Mouse (Mus musculus) forebrain, postnatal 0 days (tissue): ENCODE measurements around the gene Hpse. TPM values are rescaled to one million over a fixed set of nuclear protein-coding genes. Genes with fewer than 3 reads are reported as not detected.

Experiments
- ATAC-seq: fragments of 200-750 bp; cut with Nextera tagmentation; 2 replicates; pipeline ENCODE4 v1.8.0; 2017; ENCODE audit warnings: mild to moderate bottlenecking, moderate library complexity
- DNase-seq: peaks from one replicate; pipeline ENCODE4 v3.0.0-alpha.2; 2015
- H3K27ac ChIP-seq: fragments of 300-500 bp; sonication (generic); 2 replicates; pipeline ENCODE4 v1.5.1; 2014; ENCODE audit warnings: low read depth, mild to moderate bottlenecking, antibody characterized with exemption, low read length, moderate library complexity, mixed read lengths
- H3K27me3 ChIP-seq: fragments of 300-500 bp; sonication (generic); 2 replicates; pipeline ENCODE4 v1.6.1; 2014; ENCODE audit warnings: mild to moderate bottlenecking, low read length, mixed read lengths; ENCODE audit not compliant: insufficient read depth
- H3K36me3 ChIP-seq: fragments of 300-500 bp; sonication (generic); 2 replicates; pipeline ENCODE4 v1.6.1; 2014; ENCODE audit warnings: mild to moderate bottlenecking, moderate library complexity; ENCODE audit not compliant: insufficient read depth
- H3K4me1 ChIP-seq: fragments of 300-500 bp; sonication (generic); 2 replicates; pipeline ENCODE4 v1.6.1; 2014; ENCODE audit warnings: antibody characterized with exemption; ENCODE audit not compliant: insufficient read depth
- H3K4me2 ChIP-seq: fragments of 300-500 bp; sonication (generic); 2 replicates; pipeline ENCODE4 v1.6.1; 2014; ENCODE audit warnings: low read depth, mild to moderate bottlenecking, moderate library complexity
- H3K4me3 ChIP-seq: fragments of 300-500 bp; sonication (generic); 2 replicates; pipeline ENCODE4 v1.5.1; 2014; ENCODE audit warnings: low read depth, low read length, mixed read lengths
- H3K9ac ChIP-seq: fragments of 300-500 bp; sonication (generic); 2 replicates; pipeline ENCODE4 v1.6.1; 2014; ENCODE audit warnings: mild to moderate bottlenecking
- H3K9me3 ChIP-seq: fragments of 300-500 bp; sonication (generic); 2 replicates; pipeline ENCODE4 v1.6.1; 2016; ENCODE audit warnings: low read length
- CTCF ChIP-seq: sonication (generic); IDR thresholded peaks from 2 replicates; pipeline ENCODE4 v1.5.1; 2016; ENCODE audit warnings: antibody characterized with exemption, control low read depth, low read depth
- WGBS: fragments of 180-500 bp; shearing (Covaris S2); extraction: QIAGEN DNeasy Blood & Tissue Kit; methylation state at CpG from one replicate; pipeline ENCODE4 v1.1.7; 2014; 5-methylcytosine and 5-hydroxymethylcytosine counted together
- polyA plus RNA-seq: library from polyadenylated mRNA; unstranded; fragments of >200 nt; fragmentation: Nextera tagmentation; extraction: Ambion mirVana; gene quantifications from 2 replicates; pipeline ENCODE4 v1.2.1, GENCODE M21; 2015
- total RNA-seq: library from RNA; depleted of rRNA; stranded (reverse); fragments of >200 nt; gene quantifications from 2 replicates; pipeline ENCODE4 v1.2.3, GENCODE M21; 2014; rRNA removed

Hpse gene
- total RNA-seq (0.92 and 1.1 TPM in 2 replicates), polyA plus RNA-seq (0.41 and 0.58 TPM in 2 replicates)

DNA sequence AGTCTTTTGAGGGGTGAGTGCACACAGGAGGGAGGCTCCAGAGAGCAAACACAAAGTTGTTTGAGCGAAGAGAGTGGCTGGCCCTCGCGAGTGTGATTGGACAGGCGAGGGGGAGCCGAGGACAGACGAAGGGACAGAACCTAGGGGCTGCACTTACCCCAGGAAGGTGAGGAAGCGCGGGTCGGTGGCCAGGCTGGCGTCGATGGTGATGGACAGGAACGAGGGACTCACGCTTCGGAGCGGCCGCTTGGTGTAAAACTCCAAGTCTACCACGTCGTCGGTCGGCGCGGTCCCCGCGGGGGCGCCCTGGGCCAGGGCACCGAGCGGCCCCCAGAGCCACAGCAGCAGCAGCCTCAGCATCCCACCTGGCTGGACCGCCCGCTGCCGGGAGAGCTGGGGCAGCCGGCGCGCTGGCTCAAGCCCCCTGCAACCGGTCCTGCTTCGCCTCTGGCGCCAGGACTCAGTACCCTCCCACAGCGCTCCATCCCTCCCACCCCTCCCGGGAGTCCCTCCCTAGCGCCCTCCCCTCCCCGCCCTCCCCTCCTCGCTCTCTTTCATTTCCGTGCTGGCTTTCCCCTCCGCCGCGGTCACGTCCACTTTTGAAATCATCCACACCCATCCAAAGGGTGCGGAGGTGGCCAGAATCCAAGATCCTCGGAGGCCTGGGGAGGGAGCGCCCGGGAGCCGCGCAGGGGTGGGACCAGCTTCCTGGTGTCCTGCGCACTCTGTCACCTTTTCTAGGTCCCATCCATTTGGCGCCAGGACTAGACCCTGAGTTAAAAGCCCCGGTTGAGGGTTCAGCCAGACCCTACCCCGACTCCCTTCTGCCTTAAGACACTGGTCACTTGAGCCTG is at the start of gene Hpse:
Hpse (minus strand) TSS at position 482 of the 854 bp plus-strand sequence.
- Histone ChIP-seq H3K9me3 (0 out of 2 replicates have a peak, but pooled peaks cover 5% of the 10 kb centered on the region), H3K36me3 (no peaks in the 10 kb centered on the region), H3K27ac (no peak within 1 kb of the TSS), H3K4me1 (peaks cover 6% of the 10 kb centered on the region), H3K9ac (peak within 1 kb of the TSS; percentile 31), H3K27me3 (no peaks in the 10 kb centered on the region; the same call in 1 of the 2 replicates), H3K4me3 (peak within 1 kb of the TSS; percentile 44), H3K4me2 (peak within 1 kb of the TSS; percentile 94)
- no peak for TF ChIP-seq CTCF
- ATAC-seq (peak; percentile 71), DNase-seq (no peak)
- under 1% methylated on average over 52 of the region's 56 CpGs for WGBS

DNA sequence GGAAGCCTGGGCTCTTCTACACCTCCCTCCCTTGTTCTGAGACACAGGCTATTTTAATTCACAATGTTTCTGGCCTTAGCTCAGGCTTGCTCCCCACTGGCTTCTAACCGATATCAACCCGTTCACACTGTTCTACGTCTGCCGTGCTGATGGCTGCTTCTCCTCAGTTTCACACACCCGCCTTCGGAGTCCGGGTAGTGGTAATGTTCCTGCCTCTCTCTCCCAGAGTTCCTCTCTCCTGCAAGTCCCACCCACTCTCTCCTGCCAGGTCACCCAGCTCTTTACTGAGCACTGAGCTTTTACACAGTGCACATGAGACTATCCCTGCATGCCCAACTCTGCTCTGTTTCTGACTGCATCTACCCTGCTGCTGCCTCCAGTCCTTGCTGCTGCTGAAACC is 46.5 kb upstream of the Hpse start:
- Histone ChIP-seq H3K9ac (no peak overlapping the region), H3K4me1 (no peaks in the 10 kb centered on the region), H3K4me2 (no peak overlapping the region), H3K4me3 (no peak overlapping the region), H3K9me3 (no peaks in the 10 kb centered on the region), H3K36me3 (peaks cover 84% of the 10 kb centered on the region), H3K27ac (no peak overlapping the region), H3K27me3 (no peaks in the 10 kb centered on the region)
- ATAC-seq (no peak), DNase-seq (no peak)
- 92% methylated on average over 7 of the region's 7 CpGs for WGBS
- no peak for TF ChIP-seq CTCF

DNA sequence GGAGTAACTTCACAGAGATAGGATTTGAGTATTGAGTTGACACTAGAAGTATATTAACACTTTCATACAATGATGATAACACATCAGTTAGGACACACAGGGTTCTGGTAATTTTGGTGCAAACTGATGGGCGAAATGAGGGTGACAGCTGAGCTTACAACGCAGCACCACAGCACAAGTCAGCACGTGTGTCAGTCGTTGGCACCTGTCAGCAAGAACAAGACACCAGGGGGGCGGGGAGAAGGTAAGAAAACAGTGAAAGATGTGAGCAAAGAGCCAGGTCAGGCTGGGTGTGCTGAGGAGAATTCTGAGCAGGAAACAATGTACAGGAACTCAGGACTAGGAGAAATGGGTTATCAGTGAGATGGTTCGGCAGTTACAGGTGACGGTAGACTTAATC is 42.2 kb upstream of the Hpse start:
- DNase-seq, result no peak
- H3K36me3 ChIP-seq, result peaks cover 48% of the 10 kb centered on the region
- H3K27ac ChIP-seq, result no peak overlapping the region
- no peak for TF ChIP-seq CTCF
- no peak overlapping the region for H3K9ac ChIP-seq
- no peaks in the 10 kb centered on the region for H3K27me3 ChIP-seq
- no peak for ATAC-seq
- WGBS, result 92% methylated on average over 7 of the region's 7 CpGs
- no peaks in the 10 kb centered on the region for H3K9me3 ChIP-seq
- no peak overlapping the region for H3K4me2 ChIP-seq
- no peak overlapping the region for H3K4me3 ChIP-seq
- no peaks in the 10 kb centered on the region for H3K4me1 ChIP-seq

GRCm38 (mm10) chr5:100760049-100760663 is 40.6 kb upstream of the Hpse start:
- peaks cover 32% of the 10 kb centered on the region for H3K36me3 ChIP-seq
- no peak overlapping the region for H3K27ac ChIP-seq
- H3K27me3 ChIP-seq, result no peaks in the 10 kb centered on the region
- no peak overlapping the region for H3K4me3 ChIP-seq
- 78% methylated on average over 10 of the region's 10 CpGs for WGBS
- H3K4me1 ChIP-seq, result no peaks in the 10 kb centered on the region
- no peak overlapping the region for H3K4me2 ChIP-seq
- no peaks in the 10 kb centered on the region for H3K9me3 ChIP-seq
- ATAC-seq (no peak), DNase-seq (no peak)
- TF ChIP-seq CTCF, result no peak
- no peak overlapping the region for H3K9ac ChIP-seq

GRCm38 (mm10) chr5:100758121-100758520 is 38.6 kb upstream of the Hpse start:
- Histone ChIP-seq H3K4me1 (no peaks in the 10 kb centered on the region), H3K9me3 (no peaks in the 10 kb centered on the region), H3K4me3 (no peak overlapping the region), H3K4me2 (no peak overlapping the region), H3K36me3 (peaks cover 12% of the 10 kb centered on the region), H3K27ac (no peak overlapping the region), H3K9ac (no peak overlapping the region), H3K27me3 (no peaks in the 10 kb centered on the region)
- ATAC-seq (no peak), DNase-seq (no peak)
- 96% methylated on average over 5 of the region's 5 CpGs for WGBS
- no peak for TF ChIP-seq CTCF

GRCm38 (mm10) chr5:100753407-100753806 is 33.9 kb upstream of the Hpse start:
- Histone ChIP-seq H3K4me3 (no peak overlapping the region), H3K27ac (no peak overlapping the region), H3K4me1 (no peaks in the 10 kb centered on the region), H3K9ac (no peak overlapping the region), H3K4me2 (no peak overlapping the region), H3K27me3 (no peaks in the 10 kb centered on the region), H3K36me3 (no peaks in the 10 kb centered on the region), H3K9me3 (no peaks in the 10 kb centered on the region)
- DNase-seq (no peak), ATAC-seq (no peak)
- WGBS, result 72% methylated on average over 7 of the region's 7 CpGs
- TF ChIP-seq CTCF, result no peak

DNA sequence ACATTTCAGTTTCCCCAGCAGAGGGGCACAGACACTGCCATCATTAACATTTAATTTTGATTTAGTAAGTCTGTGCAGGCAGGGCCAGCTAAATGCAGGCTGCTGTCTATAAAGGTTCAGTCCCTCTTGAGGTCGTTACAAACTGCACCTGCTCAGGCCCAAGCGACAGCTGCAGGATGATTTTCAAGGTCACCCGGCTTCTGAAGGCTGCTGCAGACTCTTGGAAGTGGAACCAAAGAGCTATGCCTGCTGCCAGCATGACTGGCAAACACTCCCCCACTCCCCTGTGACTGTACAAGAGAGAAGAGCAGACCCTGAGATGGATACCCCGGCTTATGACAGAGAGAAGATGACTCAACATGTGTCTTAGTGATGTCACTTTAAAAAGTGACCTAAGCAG is 32.1 kb upstream of the Hpse start:
- Histone ChIP-seq H3K4me2 (no peak overlapping the region), H3K4me3 (no peak overlapping the region), H3K27ac (no peak overlapping the region), H3K9ac (no peak overlapping the region), H3K27me3 (no peaks in the 10 kb centered on the region), H3K36me3 (no peaks in the 10 kb centered on the region), H3K9me3 (no peaks in the 10 kb centered on the region), H3K4me1 (no peaks in the 10 kb centered on the region)
- DNase-seq (no peak), ATAC-seq (no peak)
- WGBS, result 51% methylated on average over 4 of the region's 4 CpGs
- TF ChIP-seq CTCF, result no peak
